In the genomic region with DNA sequence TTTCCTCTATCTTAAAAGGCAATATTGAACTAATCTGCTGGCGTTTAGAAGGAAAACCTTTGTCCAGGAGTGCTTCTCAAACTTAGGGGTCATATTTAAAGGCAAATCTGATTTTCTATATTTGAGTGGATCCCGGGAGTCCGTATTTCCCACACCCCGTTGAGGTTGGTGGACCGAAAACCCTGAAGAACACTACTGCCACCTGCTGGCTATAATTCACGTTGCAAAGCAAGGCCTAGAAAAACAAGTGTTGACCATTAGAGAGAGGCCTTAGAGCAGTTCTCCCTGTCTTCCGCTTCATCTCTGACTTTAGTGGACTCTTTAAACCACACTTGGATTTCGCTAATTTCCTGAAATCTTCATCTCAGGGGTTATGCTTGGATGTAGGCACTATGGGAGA, we compare ENCODE assay signal across 8 mouse cellular contexts.
DNase-seq lines count a peak whose midpoint lies in the region; ATAC-seq and TF ChIP-seq lines count a peak whose summit lies in the region.

No protein-coding gene starts in this region.

- H3K4me2 ChIP-seq in heart, embryonic 12.5 days: no peak overlapping the region
- no peak overlapping the region for H3K4me2 ChIP-seq in forebrain, embryonic 12.5 days

- H3K4me3 ChIP-seq in heart, embryonic 12.5 days: no peak overlapping the region
- H3K4me3 ChIP-seq in forebrain, embryonic 12.5 days (replicated peaks): no peak overlapping the region
- peak overlapping the region; percentile 46 for H3K4me3 ChIP-seq in layer of hippocampus, adult 2 months

- 30% methylated on average over 8 of the region's 8 CpGs for WGBS in heart, embryonic 12.5 days
- WGBS in forebrain, embryonic 12.5 days: 42% methylated on average over 8 of the region's 8 CpGs

- no peak for ATAC-seq in heart, embryonic 12.5 days (ENCODE audit: insufficient number of reproducible peaks, low FRiP score)
- ATAC-seq in cerebellum, adult (ENCODE audit: insufficient number of reproducible peaks, low FRiP score, low TSS enrichment): peak; percentile 75
- peak; percentile 47; the same call in 1 of the 2 replicates for ATAC-seq in forebrain, embryonic 12.5 days (ENCODE audit: low FRiP score)
- peak; percentile 85 for ATAC-seq in megakaryocyte, adult 5-6 weeks (ENCODE audit: poor library complexity, severe bottlenecking)

- peak; percentile 81 for TF ChIP-seq CTCF in layer of hippocampus, adult 2 months (conservative IDR thresholded peaks at IDR 0.05)

- H3K4me1 ChIP-seq in heart, embryonic 12.5 days (replicated peaks): no peaks in the 10 kb centered on the region
- H3K4me1 ChIP-seq in forebrain, embryonic 12.5 days: peaks cover 5% of the 10 kb centered on the region; the same call in 1 of the 2 replicates

- no peaks in the 10 kb centered on the region for H3K27me3 ChIP-seq in heart, embryonic 12.5 days (replicated peaks)
- no peaks in the 10 kb centered on the region for H3K27me3 ChIP-seq in forebrain, embryonic 12.5 days

- peak; percentile 76 to 91 for DNase-seq in heart, adult 18-20 months
- peak; percentile 77 to 88 for DNase-seq in heart, postnatal 14 days
- peak; percentile 72 to 90 for DNase-seq in layer of hippocampus, adult 2 months (ENCODE audit: low spot score in 2 of 2)
- peak; percentile 81 for DNase-seq in right cerebral cortex, postnatal 4 days

- H3K27ac ChIP-seq in heart, embryonic 12.5 days (ENCODE audit: poor library complexity, severe bottlenecking): no peak overlapping the region
- no peak overlapping the region for H3K27ac ChIP-seq in forebrain, embryonic 12.5 days
- peak overlapping the region; percentile 49 for H3K27ac ChIP-seq in layer of hippocampus, adult 2 months

- no peak overlapping the region for H3K9ac ChIP-seq in heart, embryonic 12.5 days
- no peak overlapping the region for H3K9ac ChIP-seq in forebrain, embryonic 12.5 days

- intact Hi-C loops in heart, postnatal 14 days (cut with DNase I): loop anchor here (5.0 kb wide), 1 partner anchor 107 kb away; no protein-coding TSS in a partner anchor

- H3K36me3 ChIP-seq in heart, embryonic 12.5 days: no peaks in the 10 kb centered on the region
- no peaks in the 10 kb centered on the region for H3K36me3 ChIP-seq in forebrain, embryonic 12.5 days (replicated peaks)

- no peaks in the 10 kb centered on the region for H3K9me3 ChIP-seq in heart, embryonic 12.5 days (replicated peaks)
- no peaks in the 10 kb centered on the region for H3K9me3 ChIP-seq in forebrain, embryonic 12.5 days
